Mouse (Mus musculus): ENCODE data around the gene Dolpp1. TPM values are rescaled to one million over a fixed set of nuclear protein-coding genes. Genes with fewer than 3 reads are reported as not detected.

Dolpp1 gene
- polyA plus RNA-seq, 1 experiment = 73.2 TPM

DNA sequence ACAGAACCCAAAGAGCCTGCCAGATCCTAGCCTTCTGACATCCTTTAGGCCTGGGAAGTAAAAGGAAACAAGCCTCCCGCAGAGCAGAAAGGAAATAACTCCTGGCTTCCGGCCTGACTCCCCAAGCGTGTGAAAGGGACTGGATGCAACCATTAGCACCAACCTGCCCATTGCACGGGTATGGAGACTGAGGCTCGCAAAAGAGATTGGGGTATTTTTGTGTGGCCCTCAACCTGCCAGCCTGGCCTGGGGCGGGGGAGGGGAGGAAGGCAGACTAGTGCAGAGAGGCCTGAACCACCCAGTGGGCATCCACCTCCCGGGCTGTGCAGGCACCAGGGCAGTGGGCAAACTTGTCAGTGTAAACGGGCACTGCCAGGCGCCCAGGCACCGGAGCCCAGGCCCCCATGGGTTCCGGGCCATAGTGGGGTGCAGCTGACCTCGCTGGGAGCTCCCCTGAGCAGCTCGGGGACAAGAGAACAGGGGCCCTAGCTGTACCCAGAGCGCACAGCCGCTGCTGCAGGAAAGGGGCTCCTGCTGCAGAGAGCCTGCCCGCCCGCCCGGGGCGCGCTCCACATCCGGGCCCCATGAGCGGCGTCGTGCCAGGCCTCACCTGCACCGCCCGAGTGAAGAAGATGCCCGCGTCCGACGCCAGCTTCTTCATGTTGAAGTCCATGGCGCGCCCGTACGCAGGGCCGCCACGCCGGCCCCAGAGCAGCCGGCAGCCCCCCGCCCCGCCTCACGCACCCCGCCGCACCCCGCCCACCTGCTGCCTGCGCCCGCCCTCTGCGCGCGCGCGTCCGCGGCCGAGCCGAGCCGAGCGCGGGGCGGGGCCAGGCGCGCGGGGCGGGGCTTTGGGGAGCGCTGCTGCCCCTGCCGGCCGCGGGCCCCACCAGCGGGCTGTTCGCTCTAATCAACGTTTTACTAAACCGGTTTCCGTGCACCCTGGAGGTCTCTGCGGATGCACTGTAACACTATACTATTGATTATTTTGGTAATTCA is 33.2 kb upstream of the Dolpp1 start, which contains the start of gene Sh3glb2:
Gene Sh3glb2 (minus strand): TSS at position 805 of the 999 bp plus-strand sequence.
- peak; percentile 90 for DNase-seq (ENCODE audit: low read depth)
- TF ChIP-seq CTCF (IDR thresholded peaks at IDR 0.05; ENCODE audit: borderline replicate concordance, extremely low read depth, insufficient read depth, insufficient read length) (peak; percentile 59; the same call in 1 of the 2 replicates), POLR2A (IDR thresholded peaks at IDR 0.05; ENCODE audit: borderline replicate concordance, extremely low read depth, insufficient read depth, insufficient read length, poor library complexity, severe bottlenecking) (0 out of 2 replicates have a peak, but pooled peaks have one; percentile 60)

DNA sequence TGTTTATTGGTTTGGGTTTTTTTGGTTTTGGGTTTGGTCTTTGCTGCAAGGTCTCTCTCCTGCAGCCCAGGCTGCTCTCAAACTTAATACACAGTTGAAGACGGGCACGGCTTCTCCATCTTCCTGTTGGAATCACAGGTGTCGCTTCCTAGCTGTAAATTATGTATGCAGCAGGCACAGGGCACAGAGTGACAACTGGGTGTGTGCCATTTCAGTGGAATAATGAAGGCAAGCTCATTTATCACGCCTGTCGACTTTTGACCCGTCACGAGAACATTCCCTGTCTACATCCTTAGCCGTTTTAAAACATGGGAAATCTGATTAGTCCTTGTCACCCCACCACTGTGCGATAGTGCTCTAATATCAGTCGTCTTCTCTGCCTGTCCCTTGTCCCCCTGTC is 31.4 kb upstream of the Dolpp1 start:
- no peak for DNase-seq (ENCODE audit: low read depth)
- TF ChIP-seq CTCF (IDR thresholded peaks at IDR 0.05; ENCODE audit: borderline replicate concordance, extremely low read depth, insufficient read depth, insufficient read length) (no peak), POLR2A (IDR thresholded peaks at IDR 0.05; ENCODE audit: borderline replicate concordance, extremely low read depth, insufficient read depth, insufficient read length, poor library complexity, severe bottlenecking) (no peak)

DNA sequence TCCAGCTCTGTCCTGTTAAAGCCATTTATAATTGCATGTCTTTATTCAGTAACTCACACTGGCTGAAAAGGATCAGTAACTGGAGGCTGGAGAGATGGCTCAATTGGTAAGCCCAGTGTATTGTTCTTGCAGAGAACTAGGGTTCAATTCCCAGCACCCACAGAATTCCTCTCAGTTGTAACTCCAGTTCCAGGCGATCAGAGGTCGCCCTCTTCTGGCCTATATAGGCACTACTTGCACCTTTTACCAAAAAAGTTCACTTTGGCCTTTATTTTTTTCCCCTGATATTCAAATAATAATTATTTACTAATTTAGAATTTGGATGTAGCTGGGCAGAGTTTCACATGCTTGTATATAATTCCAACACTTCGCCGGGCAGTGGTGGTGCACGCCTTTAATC is 29.2 kb upstream of the Dolpp1 start:
- DNase-seq (ENCODE audit: low read depth) = no peak
- no peak for TF ChIP-seq POLR2A (IDR thresholded peaks at IDR 0.05; ENCODE audit: borderline replicate concordance, extremely low read depth, insufficient read depth, insufficient read length, poor library complexity, severe bottlenecking)
- peak; percentile 26; the same call in 1 of the 2 replicates for TF ChIP-seq CTCF (IDR thresholded peaks at IDR 0.05; ENCODE audit: borderline replicate concordance, extremely low read depth, insufficient read depth, insufficient read length)

DNA sequence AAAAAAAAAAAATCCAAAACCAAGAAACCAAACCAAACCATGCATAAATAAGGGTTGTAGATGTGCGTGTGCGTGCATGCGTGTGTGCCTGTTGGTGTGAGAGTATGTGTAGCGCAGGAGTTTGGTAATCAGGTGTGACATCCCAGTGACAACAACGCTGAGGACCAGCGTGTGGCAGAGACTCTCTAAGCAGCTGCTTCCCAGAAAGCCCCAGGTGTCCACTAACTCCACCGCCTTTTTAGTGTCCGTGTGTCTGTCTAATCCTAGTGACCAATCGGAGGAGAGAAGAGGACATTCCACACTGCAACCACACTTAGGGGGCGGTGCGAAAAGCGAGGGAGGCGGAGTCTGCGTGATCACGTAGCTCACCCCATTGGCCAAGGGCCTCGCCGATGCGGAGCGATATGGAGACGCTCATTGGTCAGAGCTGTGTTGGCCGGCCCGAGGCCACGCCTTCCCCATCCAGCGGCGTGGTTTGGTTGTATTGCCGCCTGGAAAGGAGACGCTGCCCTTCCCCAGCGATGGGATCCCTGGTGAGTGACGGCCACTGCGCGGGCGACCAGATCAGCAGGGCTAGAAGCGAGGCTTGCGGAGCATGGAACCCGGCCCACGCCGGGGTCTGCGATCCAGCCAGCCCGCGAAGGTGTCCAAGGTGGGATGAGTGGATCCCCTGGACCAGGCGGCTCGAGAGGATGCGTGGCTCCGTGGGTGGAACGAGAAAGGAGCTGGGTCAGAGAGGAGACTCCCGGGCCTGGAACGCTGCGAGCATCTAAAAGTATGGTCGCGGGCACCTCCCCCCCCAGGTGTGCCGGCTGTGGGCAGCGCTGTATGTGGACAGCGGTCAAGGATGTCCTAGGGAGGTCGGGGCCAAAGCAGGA is 28.0 kb upstream of the Dolpp1 start, which contains the start of gene Miga2:
Gene Miga2 (plus strand): TSS at position 461 of the 878 bp plus-strand sequence.
- peak; percentile 100 for DNase-seq (ENCODE audit: low read depth)
- no peak for TF ChIP-seq CTCF (IDR thresholded peaks at IDR 0.05; ENCODE audit: borderline replicate concordance, extremely low read depth, insufficient read depth, insufficient read length)
- no peak; the same call in 1 of the 2 replicates for TF ChIP-seq POLR2A (IDR thresholded peaks at IDR 0.05; ENCODE audit: borderline replicate concordance, extremely low read depth, insufficient read depth, insufficient read length, poor library complexity, severe bottlenecking)

DNA sequence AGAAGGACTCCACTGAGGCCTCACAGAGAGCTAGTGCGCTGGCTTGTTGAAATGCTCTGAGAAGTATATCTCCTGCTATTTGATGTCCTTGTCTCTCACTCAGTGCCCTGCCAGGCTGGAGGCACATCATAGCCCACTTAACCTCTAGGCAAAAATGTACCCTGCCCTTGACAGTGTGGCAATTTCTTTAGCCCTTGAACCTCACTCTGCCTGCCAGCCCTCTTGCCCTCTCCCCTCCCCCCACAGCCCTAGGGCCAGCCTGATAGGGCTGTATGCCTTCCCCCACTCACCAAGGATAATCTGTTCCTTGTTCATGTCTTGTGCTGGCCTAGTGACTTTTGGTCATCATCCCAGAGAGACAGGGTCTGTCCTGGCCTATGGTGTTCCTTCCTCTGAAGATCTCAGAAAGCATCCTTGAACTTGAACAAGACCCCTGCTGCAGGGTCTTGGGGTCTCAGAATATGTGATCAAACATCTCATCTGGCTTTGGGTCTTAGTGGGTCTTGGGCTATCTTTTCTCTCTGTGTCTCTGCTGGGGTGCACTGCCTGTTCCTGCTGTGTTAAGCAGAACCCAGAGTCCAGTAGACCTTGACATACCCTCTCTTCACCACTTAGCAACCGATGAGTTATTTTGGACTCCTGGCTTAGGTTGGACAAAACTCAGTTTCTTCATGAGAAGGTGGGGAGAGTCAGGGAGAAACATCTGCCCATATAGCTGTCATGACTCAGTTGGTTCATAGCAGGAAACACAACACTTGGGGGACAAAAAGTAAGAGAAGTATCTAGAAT is 26.6 kb upstream of the Dolpp1 start:
- TF ChIP-seq CTCF (IDR thresholded peaks at IDR 0.05; ENCODE audit: borderline replicate concordance, extremely low read depth, insufficient read depth, insufficient read length) (no peak), POLR2A (IDR thresholded peaks at IDR 0.05; ENCODE audit: borderline replicate concordance, extremely low read depth, insufficient read depth, insufficient read length, poor library complexity, severe bottlenecking) (no peak)
- DNase-seq (ENCODE audit: low read depth) = no peak

DNA sequence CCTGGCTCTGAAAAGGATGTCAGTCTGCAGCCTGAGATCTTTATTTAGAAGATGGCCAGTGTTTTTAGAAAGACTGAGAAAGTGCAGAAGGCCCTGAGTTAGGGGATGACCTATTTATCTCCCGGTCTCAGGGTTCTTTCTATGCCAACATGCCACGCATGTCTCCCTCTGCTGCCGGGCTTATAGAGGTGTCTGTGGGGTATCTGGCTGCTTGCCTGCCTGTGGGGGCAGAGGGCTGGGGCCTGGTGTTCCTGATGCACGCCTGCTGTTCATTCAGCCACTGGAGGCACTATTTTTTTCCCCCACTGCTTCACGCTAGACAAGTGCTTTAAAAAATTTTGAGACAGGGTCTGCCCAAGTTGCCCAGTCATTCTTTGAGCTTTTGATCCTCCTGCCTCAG is 25.9 kb upstream of the Dolpp1 start:
- DNase-seq (ENCODE audit: low read depth) = no peak

DNA sequence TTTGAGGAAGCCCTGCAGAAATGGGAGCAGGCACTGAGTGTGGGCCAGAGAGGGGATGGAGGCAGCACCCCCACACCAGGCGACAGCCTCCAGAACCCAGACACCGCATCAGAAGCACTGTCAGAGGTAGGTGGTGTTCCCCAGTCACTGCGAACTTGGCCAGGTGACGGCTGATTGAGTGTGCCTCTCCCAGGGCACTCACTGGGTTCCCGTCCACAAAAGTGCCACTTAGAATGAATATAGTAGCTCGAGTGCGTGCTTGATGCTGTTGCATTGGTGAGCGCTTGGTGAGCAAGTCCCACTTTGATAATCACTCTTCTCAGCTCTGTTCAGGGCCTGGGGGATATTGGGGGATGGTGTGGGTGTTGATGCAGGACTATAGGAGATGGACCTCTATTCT is 20.5 kb upstream of the Dolpp1 start:
- TF ChIP-seq CTCF (IDR thresholded peaks at IDR 0.05; ENCODE audit: borderline replicate concordance, extremely low read depth, insufficient read depth, insufficient read length) (no peak), POLR2A (IDR thresholded peaks at IDR 0.05; ENCODE audit: borderline replicate concordance, extremely low read depth, insufficient read depth, insufficient read length, poor library complexity, severe bottlenecking) (no peak)

More for the DNA sequence above, 25.9 kb upstream of the Dolpp1 start:
- no peak for TF ChIP-seq CTCF (IDR thresholded peaks at IDR 0.05; ENCODE audit: borderline replicate concordance, extremely low read depth, insufficient read depth, insufficient read length)

DNA sequence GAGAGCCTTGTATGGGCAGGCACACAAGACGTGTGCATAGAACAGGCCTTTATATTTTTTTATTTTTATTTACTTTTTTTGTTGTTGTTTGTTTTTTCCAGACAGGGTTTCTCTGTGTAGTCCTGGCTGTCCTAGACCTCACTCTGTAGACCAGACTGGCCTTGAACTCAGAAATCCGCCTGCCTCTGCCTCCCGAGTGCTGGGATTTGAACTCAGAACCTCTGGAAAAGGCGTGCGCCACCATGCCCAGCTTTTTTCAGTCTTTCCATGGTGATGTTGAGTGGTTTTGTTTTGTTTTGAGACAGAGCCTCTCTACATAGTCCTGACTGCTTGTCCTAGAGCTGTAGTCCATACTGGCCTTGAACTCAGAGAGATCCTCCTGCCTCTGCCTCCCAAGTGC is 19.3 kb upstream of the Dolpp1 start:
- no peak for DNase-seq (ENCODE audit: low read depth)
- no peak for TF ChIP-seq POLR2A (IDR thresholded peaks at IDR 0.05; ENCODE audit: borderline replicate concordance, extremely low read depth, insufficient read depth, insufficient read length, poor library complexity, severe bottlenecking)
- TF ChIP-seq CTCF (IDR thresholded peaks at IDR 0.05; ENCODE audit: borderline replicate concordance, extremely low read depth, insufficient read depth, insufficient read length) = no peak

More for the DNA sequence above, 20.5 kb upstream of the Dolpp1 start:
- DNase-seq (ENCODE audit: low read depth) = no peak

DNA sequence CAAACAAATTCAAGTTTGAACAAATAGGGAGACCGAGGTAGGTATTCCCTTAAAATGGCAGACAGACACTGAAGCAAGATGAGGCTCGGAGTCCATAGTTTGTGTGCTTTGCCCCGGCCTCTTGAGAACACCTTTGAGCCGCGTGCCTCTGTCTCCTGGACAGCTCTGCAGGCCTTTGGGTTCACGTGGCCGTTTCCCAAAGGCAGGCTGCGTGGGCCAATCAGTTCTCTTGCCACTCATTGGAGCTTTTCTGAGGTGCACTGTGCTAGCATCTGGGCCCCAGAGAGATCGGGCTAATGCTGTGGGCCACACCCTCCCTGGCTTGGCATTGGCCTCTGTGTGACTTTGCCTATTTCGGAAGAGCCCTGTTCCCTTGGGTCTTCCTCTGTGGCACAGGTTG is 16.2 kb upstream of the Dolpp1 start:
- no peak for TF ChIP-seq CTCF (IDR thresholded peaks at IDR 0.05; ENCODE audit: borderline replicate concordance, extremely low read depth, insufficient read depth, insufficient read length)
- no peak for TF ChIP-seq POLR2A (IDR thresholded peaks at IDR 0.05; ENCODE audit: borderline replicate concordance, extremely low read depth, insufficient read depth, insufficient read length, poor library complexity, severe bottlenecking)
- DNase-seq (ENCODE audit: low read depth) = no peak

DNA sequence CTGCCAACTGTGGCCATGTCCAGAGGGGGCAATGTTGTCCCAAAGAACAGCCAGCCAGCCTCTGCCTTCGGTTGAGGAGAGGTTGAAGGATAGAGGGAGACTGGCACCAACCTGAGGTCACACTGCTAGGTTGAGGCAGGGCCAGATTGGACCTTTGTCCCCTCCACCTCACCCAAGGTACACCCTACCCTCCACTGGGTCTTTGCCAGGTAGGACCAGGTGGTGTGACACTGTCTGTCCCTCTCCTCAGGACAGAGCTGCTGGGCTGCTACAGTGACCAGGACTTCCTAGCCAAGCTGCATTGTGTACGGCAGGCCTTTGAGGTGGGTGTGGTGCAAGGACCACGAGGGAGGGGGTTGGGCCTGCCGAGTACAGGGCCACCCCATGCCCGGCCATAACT is 14.3 kb upstream of the Dolpp1 start:
- DNase-seq (ENCODE audit: low read depth) = no peak
- no peak for TF ChIP-seq CTCF (IDR thresholded peaks at IDR 0.05; ENCODE audit: borderline replicate concordance, extremely low read depth, insufficient read depth, insufficient read length)
- TF ChIP-seq POLR2A (IDR thresholded peaks at IDR 0.05; ENCODE audit: borderline replicate concordance, extremely low read depth, insufficient read depth, insufficient read length, poor library complexity, severe bottlenecking) = no peak

All from brain, embryonic 14.5 days (tissue).